Mouse (Mus musculus) MEL (cell line): ENCODE measurements around the gene Higd1a. TPM values are rescaled to one million over a fixed set of nuclear protein-coding genes. Genes with fewer than 3 reads are reported as not detected.

Experiments
- DNase-seq: peaks from one replicate; pipeline ENCODE4 v3.0.0; 2011; ENCODE audit warnings: low read depth, low spot score
- H3K27ac ChIP-seq: 2 replicates; pipeline ENCODE4 v1.5.1; 2012; ENCODE audit warnings: low read depth, mild to moderate bottlenecking, control low read depth, low read length, moderate library complexity; ENCODE audit not compliant: control insufficient read depth
- H3K27me3 ChIP-seq, 2 experiments: fragments of 150-350 bp in 1 of 2; sonication (generic) in 1 of 2; 2 replicates each; pipeline ENCODE4 v1.6.1; 2012; ENCODE audit warnings: low read length in 2 of 2, mild to moderate bottlenecking in 2 of 2, improper control_type of control experiment in 1 of 2, moderate library complexity in 1 of 2; ENCODE audit not compliant: insufficient read depth in 2 of 2, control insufficient read depth in 1 of 2
- H3K36me3 ChIP-seq, 2 experiments: 2 replicates each; pipeline ENCODE4 v1.6.1; 2012 to 2014; ENCODE audit warnings: low read length in 2 of 2, improper control_type of control experiment in 1 of 2, inconsistent platforms in 1 of 2, mild to moderate bottlenecking in 1 of 2; ENCODE audit not compliant: insufficient read depth in 2 of 2, control insufficient read depth in 1 of 2
- H3K4me1 ChIP-seq, 2 experiments: fragments of 150-350 bp in 1 of 2; sonication (generic) in 1 of 2; 2 replicates each; pipeline ENCODE4 v1.6.1; 2012; ENCODE audit warnings: low read length in 2 of 2, improper control_type of control experiment in 1 of 2, mild to moderate bottlenecking in 1 of 2; ENCODE audit not compliant: insufficient read depth in 2 of 2, control insufficient read depth in 1 of 2
- H3K4me3 ChIP-seq, 2 experiments: fragments of 150-350 bp in 1 of 2; sonication (generic) in 1 of 2; 2 replicates each; pipeline ENCODE4 v1.5.1; 2012; ENCODE audit warnings: low read depth in 2 of 2, low read length in 2 of 2, mild to moderate bottlenecking in 2 of 2, moderate library complexity in 2 of 2, control low read depth in 1 of 2, improper control_type of control experiment in 1 of 2; ENCODE audit not compliant: control insufficient read depth in 1 of 2, insufficient read depth in 1 of 2
- H3K79me2 ChIP-seq: 2 replicates; pipeline ENCODE4 v1.6.1; 2012; ENCODE audit warnings: mild to moderate bottlenecking, low read length, moderate library complexity; ENCODE audit not compliant: control insufficient read depth, poor library complexity, insufficient read depth
- H3K9ac ChIP-seq: 2 replicates; pipeline ENCODE4 v1.6.1; 2012; ENCODE audit warnings: low read depth, mild to moderate bottlenecking, control low read depth, low read length, moderate library complexity; ENCODE audit not compliant: control insufficient read depth, poor library complexity, severe bottlenecking
- H3K9me3 ChIP-seq: fragments of 150-350 bp; sonication (generic); replicated peaks from 2 replicates; pipeline ENCODE4 v1.6.1; 2012; ENCODE audit warnings: mild to moderate bottlenecking, low read length, improper control_type of control experiment, moderate library complexity; ENCODE audit not compliant: insufficient read depth
- CHD2 ChIP-seq: IDR thresholded peaks from 2 replicates; pipeline ENCODE4 v1.6.1; 2011; ENCODE audit warnings: low read length, improper control_type of control experiment
- CTCF ChIP-seq, 3 experiments: IDR thresholded peaks in 2 of 3; conservative IDR thresholded peaks in 1 of 3; 2 replicates each; pipeline ENCODE4 v1.5.1; 2011 to 2012; ENCODE audit warnings: low read length in 3 of 3, low read depth in 2 of 3, mild to moderate bottlenecking in 2 of 3, improper control_type of control experiment in 1 of 3, inconsistent platforms in 1 of 3, mixed read lengths in 1 of 3, moderate library complexity in 1 of 3; ENCODE audit not compliant: control insufficient read depth in 1 of 3, insufficient read depth in 1 of 3, poor library complexity in 1 of 3, severe bottlenecking in 1 of 3
- ELF1 ChIP-seq: IDR thresholded peaks from 2 replicates; pipeline ENCODE4 v1.6.1; 2014; ENCODE audit warnings: low read depth, mild to moderate bottlenecking, inconsistent platforms, low read length, improper control_type of control experiment, moderate library complexity
- EP300 ChIP-seq, 2 experiments: IDR thresholded peaks; 2 replicates each; pipeline ENCODE4 v1.6.1; 2011; ENCODE audit warnings: improper control_type of control experiment in 2 of 2, low read length in 2 of 2, low read depth in 1 of 2, mild to moderate bottlenecking in 1 of 2
- HCFC1 ChIP-seq: IDR thresholded peaks from 2 replicates; pipeline ENCODE4 v1.6.1; 2012; ENCODE audit warnings: low read depth, mild to moderate bottlenecking, inconsistent platforms, low read length, improper control_type of control experiment, moderate library complexity
- KAT2A ChIP-seq: conservative IDR thresholded peaks from 2 replicates; pipeline ENCODE4 v1.6.1; 2012; ENCODE audit warnings: low read depth, low read length, improper control_type of control experiment, inconsistent platforms
- MAZ ChIP-seq: IDR thresholded peaks from 2 replicates; pipeline ENCODE4 v1.6.1; 2012; ENCODE audit warnings: low read depth, mild to moderate bottlenecking, inconsistent platforms, low read length, improper control_type of control experiment
- POLR2AphosphoS5 ChIP-seq: IDR thresholded peaks from 2 replicates; pipeline ENCODE4 v1.6.1; 2012; ENCODE audit warnings: low read depth, borderline replicate concordance, mild to moderate bottlenecking, inconsistent platforms, low read length, moderate library complexity, mixed read lengths
- RAD21 ChIP-seq: IDR thresholded peaks from 2 replicates; pipeline ENCODE4 v1.6.1; 2011; ENCODE audit warnings: mild to moderate bottlenecking, low read depth, low read length, improper control_type of control experiment
- RCOR1 ChIP-seq: IDR thresholded peaks from 2 replicates; pipeline ENCODE4 v1.6.1; 2012; ENCODE audit warnings: low read depth, mild to moderate bottlenecking, inconsistent platforms, low read length, improper control_type of control experiment
- SMC3 ChIP-seq: IDR thresholded peaks from 2 replicates; pipeline ENCODE4 v1.6.1; 2011; ENCODE audit warnings: low read depth, low read length, improper control_type of control experiment
- USF1 ChIP-seq: IDR thresholded peaks from 2 replicates; pipeline ENCODE4 v1.6.1; 2014; ENCODE audit warnings: low read depth, mild to moderate bottlenecking, inconsistent platforms, low read length, improper control_type of control experiment, moderate library complexity
- polyA plus RNA-seq, 2 experiments: library from polyadenylated mRNA; stranded (reverse) in 1 of 2; unstranded in 1 of 2; fragments of >175 nt in 1 of 2; fragments of >200 nt in 1 of 2; gene quantifications; 2 replicates each; pipeline versions ENCODE4 v1.2.1 to v1.2.4; 2012; ENCODE audit warnings: low replicate concordance in 2 of 2, low read depth in 1 of 2; ENCODE audit not compliant: insufficient read length in 2 of 2, insufficient read depth in 1 of 2, missing spikeins in 1 of 2
- total RNA-seq: library from RNA; depleted of rRNA; stranded (reverse); fragments of 300-350 nt; gene quantifications from 2 replicates; pipeline ENCODE4 v1.2.3, GENCODE M21; 2012

Gene Higd1a
- total and polyA plus RNA-seq, 3 experiments = 142 to 177 TPM; not detected in 1

- no peak for TF ChIP-seq EP300 (IDR thresholded peaks at IDR 0.05; ENCODE audit: low read depth in 1 of 2, low read length in 2 of 2)
Measured at GRCm38 (mm10) chr9:121820765-121821164, 37.4 kb downstream of the Higd1a start (continued).

DNA sequence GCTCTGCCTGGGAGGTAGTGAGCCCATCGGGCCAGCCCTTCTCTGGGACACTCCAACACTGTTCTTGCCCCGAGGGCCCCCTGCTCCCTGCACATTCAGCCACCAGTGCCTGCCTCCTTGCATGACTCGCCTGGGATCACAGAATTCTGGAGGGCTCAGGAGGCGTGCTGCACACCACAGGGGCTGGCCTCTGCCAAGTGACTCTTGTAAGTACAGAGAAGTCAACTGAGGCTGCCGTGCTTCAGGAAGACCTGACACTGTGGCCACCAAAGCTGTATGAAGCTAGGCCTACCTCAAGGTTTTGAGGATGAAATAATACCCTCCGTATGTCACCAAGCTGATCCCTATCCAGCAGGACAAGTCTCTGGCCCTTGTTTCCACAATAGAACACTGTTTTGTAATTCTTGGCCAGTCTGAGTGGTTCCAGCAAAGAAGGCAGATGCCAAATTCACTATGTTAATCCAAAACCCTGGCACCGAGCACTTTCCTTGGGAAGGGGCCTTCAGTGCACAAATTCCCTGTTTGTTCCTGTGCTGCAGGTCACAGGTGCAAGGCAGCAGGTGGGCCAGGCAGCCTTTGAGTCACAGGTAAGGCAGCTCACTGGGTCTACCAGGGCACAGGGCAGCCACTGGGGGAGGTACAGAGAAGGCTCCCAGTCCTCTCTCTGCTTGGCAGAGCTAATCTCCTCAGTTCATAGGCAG is 38.2 kb downstream of the Higd1a start:
- H3K79me2 ChIP-seq = no peaks in the 10 kb centered on the region
- H3K9me3 ChIP-seq = no peaks in the 10 kb centered on the region
- H3K4me3 ChIP-seq = no peak overlapping the region
- DNase-seq = no peak
- H3K9ac ChIP-seq = no peak overlapping the region
- no peaks in the 10 kb centered on the region for H3K36me3 ChIP-seq
- peaks cover 0 to 2% of the 10 kb centered on the region in 2 experiments; a peak in 2 of 4 replicates for H3K27me3 ChIP-seq
- no peaks in the 10 kb centered on the region for H3K4me1 ChIP-seq
- H3K27ac ChIP-seq = no peak overlapping the region
- no peak for TF ChIP-seq HCFC1
- no peak for TF ChIP-seq POLR2AphosphoS5
- TF ChIP-seq MAZ = no peak
- TF ChIP-seq SMC3 = no peak
- TF ChIP-seq USF1 = no peak
- TF ChIP-seq ELF1 = no peak
- no peak for TF ChIP-seq CHD2
- no peak for TF ChIP-seq RAD21

GRCm38 (mm10) chr9:121819073-121819770 is 38.9 kb downstream of the Higd1a start:
- no peak for DNase-seq

More at GRCm38 (mm10) chr9:121819073-121819770, 38.9 kb downstream of the Higd1a start:
- Histone ChIP-seq H3K4me3 (no peak overlapping the region), H3K9me3 (no peaks in the 10 kb centered on the region), H3K27ac (no peak overlapping the region)
- no peak for TF ChIP-seq MAZ
- no peak for TF ChIP-seq CTCF (IDR thresholded peaks at IDR 0.05 in 2 of 3, conservative IDR thresholded peaks at IDR 0.05 in 1 of 3; ENCODE audit: control insufficient read depth in 1 of 3, insufficient read depth in 1 of 3, low read depth in 2 of 3, low read length in 3 of 3, poor library complexity in 1 of 3, severe bottlenecking in 1 of 3)
- no peak for TF ChIP-seq RCOR1
- TF ChIP-seq USF1 = no peak
- no peak for TF ChIP-seq POLR2AphosphoS5
- TF ChIP-seq KAT2A = no peak
- TF ChIP-seq, all 39 proteins: peak for 0
- Histone ChIP-seq H3K36me3 (no peaks in the 10 kb centered on the region), H3K4me1 (no peaks in the 10 kb centered on the region), H3K79me2 (no peaks in the 10 kb centered on the region), H3K9ac (no peak overlapping the region), H3K27me3 (peaks cover 0 to 2% of the 10 kb centered on the region in 2 experiments; a peak in 2 of 4 replicates)
